Mouse (Mus musculus) CH12.LX (cell line): ENCODE measurements at regions not wholly inside any gene's neighbourhood (a gene's known extent, or its start where the extent isn't known, plus 50 kb on each side); places are given as distances from the start of the nearest gene placed in this dataset.

Experiments
- DNase-seq: peaks from one replicate; pipeline ENCODE4 v3.0.0-alpha.2; 2013; ENCODE audit errors: extremely low read depth
- H3K27ac ChIP-seq: 2 replicates; pipeline ENCODE4 v1.5.1; 2012; ENCODE audit warnings: low read depth, mild to moderate bottlenecking, control low read depth, moderate library complexity; ENCODE audit not compliant: insufficient read depth
- H3K27me3 ChIP-seq: replicated peaks from 2 replicates; pipeline ENCODE3; 2012; ENCODE audit warnings: inconsistent platforms
- H3K36me3 ChIP-seq, 2 experiments: replicated peaks in 1 of 2; 2 replicates each; pipeline versions ENCODE3 to v1.6.1; 2012; ENCODE audit warnings: inconsistent platforms in 1 of 2, low read length in 1 of 2, mild to moderate bottlenecking in 1 of 2, mixed read lengths in 1 of 2, moderate library complexity in 1 of 2; ENCODE audit not compliant: control insufficient read depth in 1 of 2, insufficient read depth in 1 of 2
- H3K4me1 ChIP-seq, 2 experiments: 2 replicates each; pipeline ENCODE4 v1.6.1; 2012; ENCODE audit warnings: inconsistent platforms in 1 of 2, moderate library complexity in 1 of 2; ENCODE audit not compliant: insufficient read depth in 2 of 2, control insufficient read depth in 1 of 2
- H3K4me2 ChIP-seq: 2 replicates; pipeline ENCODE4 v1.6.1; 2012; ENCODE audit warnings: low read depth, mild to moderate bottlenecking, control low read depth; ENCODE audit not compliant: poor library complexity, insufficient read depth, severe bottlenecking
- H3K4me3 ChIP-seq, 3 experiments: fragments of 150-350 bp in 1 of 3; sonication (generic) in 1 of 3; replicated peaks in 1 of 3; 2 replicates each; pipeline versions ENCODE3 to v1.5.1; 2011 to 2012; ENCODE audit warnings: low read depth in 2 of 3, low read length in 2 of 3, mild to moderate bottlenecking in 2 of 3, moderate library complexity in 2 of 3, control low read depth in 1 of 3, improper control_type of control experiment in 1 of 3, inconsistent platforms in 1 of 3, mixed read lengths in 1 of 3; ENCODE audit not compliant: poor library complexity in 1 of 3
- H3K79me2 ChIP-seq: replicated peaks from 2 replicates; pipeline ENCODE4 v1.6.1; 2012; ENCODE audit warnings: mild to moderate bottlenecking, moderate library complexity; ENCODE audit not compliant: control insufficient read depth, poor library complexity, insufficient read depth, severe bottlenecking; ENCODE audit errors: extremely low read depth
- H3K9ac ChIP-seq: 2 replicates; pipeline ENCODE4 v1.6.1; 2012; ENCODE audit warnings: low read depth, mild to moderate bottlenecking, control low read depth, moderate library complexity; ENCODE audit not compliant: insufficient read depth
- H3K9me3 ChIP-seq: replicated peaks from 2 replicates; pipeline ENCODE3; 2012; ENCODE audit warnings: low read length, inconsistent platforms, mixed read lengths
- BHLHE40 ChIP-seq: IDR thresholded peaks from 2 replicates; pipeline ENCODE4 v1.6.1; 2011; ENCODE audit warnings: mild to moderate bottlenecking, low read depth, low read length, improper control_type of control experiment
- CHD1 ChIP-seq: IDR thresholded peaks from 2 replicates; pipeline ENCODE4 v1.6.1; 2012; ENCODE audit warnings: low read depth, low read length, improper control_type of control experiment, inconsistent platforms
- CTCF ChIP-seq, 2 experiments: IDR thresholded peaks in 1 of 2; conservative IDR thresholded peaks in 1 of 2; 2 replicates each; pipeline ENCODE4 v1.5.1; 2011 to 2012; ENCODE audit warnings: low read depth in 2 of 2, low read length in 2 of 2, improper control_type of control experiment in 1 of 2, inconsistent platforms in 1 of 2, mild to moderate bottlenecking in 1 of 2, moderate library complexity in 1 of 2
- E2F4 ChIP-seq: IDR thresholded peaks from 2 replicates; pipeline ENCODE4 v1.6.1; 2011; ENCODE audit warnings: low read depth, low read length, improper control_type of control experiment; ENCODE audit not compliant: insufficient replicate concordance
- ELF1 ChIP-seq: IDR thresholded peaks from 2 replicates; pipeline ENCODE4 v1.6.1; 2014; ENCODE audit warnings: low read depth, mild to moderate bottlenecking, inconsistent platforms, low read length, improper control_type of control experiment
- EP300 ChIP-seq: IDR thresholded peaks from 2 replicates; pipeline ENCODE4 v1.6.1; 2011; ENCODE audit warnings: low read length, improper control_type of control experiment
- ETS1 ChIP-seq: conservative IDR thresholded peaks from 2 replicates; pipeline ENCODE4 v1.6.1; 2012; ENCODE audit warnings: low read depth, mild to moderate bottlenecking, inconsistent platforms, low read length, improper control_type of control experiment, moderate library complexity
- HCFC1 ChIP-seq: IDR thresholded peaks from 2 replicates; pipeline ENCODE4 v1.6.1; 2012; ENCODE audit warnings: low read depth, mild to moderate bottlenecking, inconsistent platforms, low read length, improper control_type of control experiment
- IRF4 ChIP-seq: IDR thresholded peaks from 2 replicates; pipeline ENCODE4 v1.6.1; 2014; ENCODE audit warnings: low read depth, mild to moderate bottlenecking, inconsistent platforms, low read length, improper control_type of control experiment
- JUN ChIP-seq: IDR thresholded peaks from 2 replicates; pipeline ENCODE4 v1.6.1; 2011; ENCODE audit warnings: low read depth, mild to moderate bottlenecking, low read length, improper control_type of control experiment, moderate library complexity; ENCODE audit not compliant: insufficient read depth
- MAFK ChIP-seq: IDR thresholded peaks from 2 replicates; pipeline ENCODE4 v1.6.1; 2011; ENCODE audit warnings: low read length, improper control_type of control experiment; ENCODE audit not compliant: insufficient replicate concordance
- MAX ChIP-seq: IDR thresholded peaks from 2 replicates; pipeline ENCODE4 v1.6.1; 2011; ENCODE audit warnings: low read length, improper control_type of control experiment
- MAZ ChIP-seq: IDR thresholded peaks from 2 replicates; pipeline ENCODE4 v1.6.1; 2012; ENCODE audit warnings: low read depth, mild to moderate bottlenecking, inconsistent platforms, low read length, improper control_type of control experiment, moderate library complexity
- MEF2A ChIP-seq: IDR thresholded peaks from 2 replicates; pipeline ENCODE4 v1.6.1; 2014; ENCODE audit warnings: low read depth, mild to moderate bottlenecking, inconsistent platforms, low read length, improper control_type of control experiment, borderline replicate concordance
- MXI1 ChIP-seq: IDR thresholded peaks from 2 replicates; pipeline ENCODE4 v1.6.1; 2011; ENCODE audit warnings: mild to moderate bottlenecking, low read depth, low read length, improper control_type of control experiment
- MYC ChIP-seq: IDR thresholded peaks from 2 replicates; pipeline ENCODE4 v1.6.1; 2011; ENCODE audit warnings: low read depth, mild to moderate bottlenecking, improper control_type of control experiment, low read length
- PAX5 ChIP-seq: IDR thresholded peaks from 2 replicates; pipeline ENCODE4 v1.6.1; 2012; ENCODE audit warnings: low read length, inconsistent platforms, mixed read lengths
- POLR2AphosphoS2 ChIP-seq: IDR thresholded peaks from 2 replicates; pipeline ENCODE4 v1.6.1; 2011; ENCODE audit warnings: low read depth, low read length, improper control_type of control experiment
- RAD21 ChIP-seq: IDR thresholded peaks from 2 replicates; pipeline ENCODE4 v1.6.1; 2011; ENCODE audit warnings: low read depth, mild to moderate bottlenecking, low read length, improper control_type of control experiment, moderate library complexity
- SMC3 ChIP-seq: IDR thresholded peaks from 2 replicates; pipeline ENCODE4 v1.6.1; 2011; ENCODE audit warnings: low read depth, low read length, improper control_type of control experiment
- TBP ChIP-seq: conservative IDR thresholded peaks from 2 replicates; pipeline ENCODE4 v1.6.1; 2011; ENCODE audit warnings: low read depth, low read length, improper control_type of control experiment
- TCF12 ChIP-seq: IDR thresholded peaks from 2 replicates; pipeline ENCODE4 v1.6.1; 2014; ENCODE audit warnings: low read depth, mild to moderate bottlenecking, inconsistent platforms, low read length, improper control_type of control experiment
- UBTF ChIP-seq: IDR thresholded peaks from 2 replicates; pipeline ENCODE4 v1.6.1; 2012; ENCODE audit warnings: low read depth, mild to moderate bottlenecking, inconsistent platforms, low read length, improper control_type of control experiment, moderate library complexity
- USF1 ChIP-seq: IDR thresholded peaks from 2 replicates; pipeline ENCODE4 v1.6.1; 2014; ENCODE audit warnings: low read depth, mild to moderate bottlenecking, inconsistent platforms, low read length, improper control_type of control experiment
- ZC3H11A ChIP-seq: IDR thresholded peaks from 2 replicates; pipeline ENCODE4 v1.6.1; 2012; ENCODE audit warnings: low read depth, mild to moderate bottlenecking, inconsistent platforms, low read length, improper control_type of control experiment
- dilution Hi-C: fragments of 300-500 bp; cut with MboI; formaldehyde crosslinking; loops from 2 replicates; pipeline ENCODE4 v1.14.3; 2020; ENCODE audit warnings: low sequenced_read_pairs; ENCODE audit not compliant: extremely low pct_unique_long_range_greater_than_20kb, extremely low pct_ligation_motif_present
- in situ Hi-C: fragments of 300-500 bp; cut with MboI; formaldehyde crosslinking; loops from 3 replicates; pipeline ENCODE4 v1.14.3; 2019; ENCODE audit warnings: low sequenced_read_pairs, low pct_ligation_motif_present, low pct_unique_long_range_greater_than_20kb, mixed read lengths

- in situ Hi-C loops (no loop called here), dilution Hi-C loops (no loop called here)
- Histone ChIP-seq H3K4me2 (no peak overlapping the region), H3K36me3 (peaks cover 0 to 40% of the 10 kb centered on the region in 2 experiments)
- no peak for DNase-seq
- TF ChIP-seq PAX5, result no peak
- TF ChIP-seq TBP, result no peak
- TF ChIP-seq MAZ, result no peak
- TF ChIP-seq ZC3H11A, result no peak
- no peak for TF ChIP-seq MXI1
- no peak for TF ChIP-seq MAX
- TF ChIP-seq IRF4, result no peak
- no peak for TF ChIP-seq BHLHE40
- no peak for TF ChIP-seq RAD21
- no peak for TF ChIP-seq TCF12
- TF ChIP-seq E2F4, result no peak
- TF ChIP-seq ETS1, result no peak
- TF ChIP-seq SMC3, result no peak
- TF ChIP-seq, all 38 proteins: peak for 0
- Histone ChIP-seq H3K9me3 (no peaks in the 10 kb centered on the region), H3K27ac (no peak overlapping the region), H3K27me3 (no peaks in the 10 kb centered on the region), H3K4me1 (peaks cover 8 to 40% of the 10 kb centered on the region in 2 experiments), H3K79me2 (no peaks in the 10 kb centered on the region), H3K9ac (no peak overlapping the region; the same call in 1 of the 2 replicates), H3K4me3 (no peak overlapping the region)
Measured at GRCm38 (mm10) chr6:49606626-49607158, 211.3 kb downstream of the Stk31 start.

- Histone ChIP-seq H3K79me2 (no peaks in the 10 kb centered on the region), H3K4me3 (no peak overlapping the region), H3K4me2 (no peak overlapping the region), H3K4me1 (peaks cover 9 to 23% of the 10 kb centered on the region in 2 experiments), H3K36me3 (no peaks in the 10 kb centered on the region), H3K9me3 (no peaks in the 10 kb centered on the region), H3K27me3 (no peaks in the 10 kb centered on the region), H3K9ac (no peak overlapping the region), H3K27ac (no peak overlapping the region)
- DNase-seq, result peak; percentile 52
- TF ChIP-seq MAX (0 out of 2 replicates have a peak, but pooled peaks have one; percentile 14), MEF2A (no peak), ELF1 (no peak), EP300 (no peak), TCF12 (no peak), MYC (no peak), USF1 (no peak), HCFC1 (no peak), CTCF (conservative IDR thresholded peaks at IDR 0.05 in 1 of 2, IDR thresholded peaks at IDR 0.05 in 1 of 2; ENCODE audit: low read depth in 2 of 2, low read length in 2 of 2) (no peak), POLR2AphosphoS2 (no peak), CHD1 (no peak), UBTF (no peak), ETS1 (peak; percentile 64), JUN (no peak), MAFK (no peak), BHLHE40 (peak; percentile 51; the same call in 1 of the 2 replicates)
- in situ Hi-C loops, result no loop called here
- dilution Hi-C loops, result no loop called here
Measured at GRCm38 (mm10) chr6:49624080-49624479, 198.4 kb upstream of the Npy start.
